Mouse (Mus musculus) A20 (cell line): ENCODE data around the gene Galnt4.

Source experiments
- DNase-seq: peaks from one replicate; pipeline ENCODE4 v3.0.0-alpha.2; 2011; ENCODE audit warnings: low read depth, low spot score

The Galnt4 gene

DNA sequence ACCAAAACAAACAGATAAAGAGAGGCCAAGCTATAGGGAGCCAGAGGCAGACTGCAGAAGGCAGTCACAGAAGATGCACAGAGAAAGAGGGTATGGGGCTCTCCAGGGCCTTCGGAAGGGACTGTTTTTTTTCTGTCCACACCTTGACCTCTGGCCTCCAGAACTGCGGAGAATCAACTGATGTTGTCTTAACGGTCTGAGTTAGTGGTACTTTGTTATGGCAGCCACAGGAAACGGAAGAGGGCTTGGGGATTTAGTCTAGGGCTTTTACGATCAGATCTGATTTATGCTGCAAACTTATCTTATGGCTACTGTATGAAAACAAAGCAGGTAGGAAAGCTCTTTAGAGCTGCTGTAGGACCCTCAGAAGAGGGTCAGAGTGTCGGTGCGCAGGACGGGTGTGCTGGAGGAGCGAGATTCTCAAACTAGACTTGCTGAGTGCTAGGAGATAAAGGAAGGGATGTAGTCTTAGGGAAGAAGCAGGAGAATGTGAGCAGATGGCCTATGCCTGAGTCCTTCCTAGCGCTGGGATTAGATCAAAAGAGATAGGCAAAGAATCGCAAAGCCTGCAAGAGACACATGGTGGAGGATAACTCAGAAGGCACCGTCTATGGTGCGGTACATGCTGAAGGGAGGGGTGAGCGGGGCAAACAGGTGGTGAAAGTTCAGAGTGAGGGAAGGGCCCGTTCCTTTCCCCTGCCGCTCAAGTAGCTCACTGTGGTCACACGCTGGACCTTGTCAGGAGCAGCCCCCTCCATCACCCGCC is 7.7 kb downstream of the Galnt4 start:
- DNase-seq, result no peak

DNA sequence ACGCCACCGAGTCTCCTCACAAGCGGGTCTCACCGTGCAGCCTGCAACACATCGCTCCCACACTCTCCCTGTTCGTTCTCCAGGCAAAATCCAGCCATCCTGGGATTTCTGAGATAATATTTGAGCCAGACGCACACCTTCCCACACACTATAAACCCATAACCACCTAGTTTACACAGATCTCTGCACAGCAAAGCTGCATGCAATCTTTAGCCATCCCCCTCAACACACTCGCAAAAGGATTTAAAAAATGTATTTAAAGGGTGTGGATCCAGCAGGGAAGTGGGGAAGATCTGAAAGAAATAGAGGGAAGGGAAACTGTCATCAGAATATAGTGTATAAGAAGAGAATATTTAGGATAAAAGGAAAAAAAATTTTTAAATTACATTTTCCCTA is 8.3 kb downstream of the Galnt4 start:
- no peak for DNase-seq

DNA sequence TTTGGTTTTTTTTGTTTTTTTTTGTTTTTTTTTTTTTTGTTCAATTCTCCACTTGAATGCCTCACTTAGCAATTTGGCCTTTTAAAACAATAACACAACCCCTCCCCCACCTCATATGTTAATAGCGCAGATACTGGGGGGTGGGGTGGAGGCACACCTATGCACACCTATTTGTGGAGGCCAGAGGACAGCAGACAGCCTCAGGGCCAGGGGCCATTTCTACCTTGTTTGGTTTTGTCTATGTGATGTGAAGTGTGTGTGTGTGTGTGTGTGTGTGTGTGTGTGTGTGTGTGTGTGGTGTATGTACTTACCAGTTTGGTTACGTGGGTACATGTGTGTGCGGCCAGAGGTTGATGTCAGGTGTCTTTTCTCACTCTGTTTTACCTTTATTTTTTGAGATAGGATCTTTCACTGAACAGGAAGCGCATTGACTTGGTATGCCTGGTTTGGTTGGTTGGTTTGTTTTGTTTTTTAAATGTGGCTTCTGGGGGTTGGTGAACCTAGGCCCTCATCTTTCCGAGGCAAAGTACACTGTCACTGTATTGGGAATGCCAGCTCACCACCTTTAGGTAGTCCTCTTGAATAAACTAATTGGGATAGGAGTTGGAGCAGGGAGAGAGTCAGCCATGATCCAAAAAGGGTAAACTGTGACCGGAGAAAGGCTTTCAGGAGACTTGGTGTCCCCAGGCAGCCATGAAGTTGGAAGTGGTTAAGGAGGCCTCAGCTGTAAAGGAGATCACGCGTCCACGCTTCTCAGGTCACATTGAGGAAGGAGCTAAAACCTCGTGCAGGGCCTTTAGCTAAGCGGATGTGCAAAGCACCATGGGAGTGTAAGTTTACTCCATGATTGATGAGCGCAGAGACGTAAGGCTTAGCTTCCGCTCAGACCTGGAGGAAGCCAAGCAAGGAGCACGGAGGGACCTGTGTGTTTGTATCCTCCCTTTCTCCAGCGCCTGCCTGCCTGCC is 9.0 kb downstream of the Galnt4 start:
- DNase-seq, result no peak

DNA sequence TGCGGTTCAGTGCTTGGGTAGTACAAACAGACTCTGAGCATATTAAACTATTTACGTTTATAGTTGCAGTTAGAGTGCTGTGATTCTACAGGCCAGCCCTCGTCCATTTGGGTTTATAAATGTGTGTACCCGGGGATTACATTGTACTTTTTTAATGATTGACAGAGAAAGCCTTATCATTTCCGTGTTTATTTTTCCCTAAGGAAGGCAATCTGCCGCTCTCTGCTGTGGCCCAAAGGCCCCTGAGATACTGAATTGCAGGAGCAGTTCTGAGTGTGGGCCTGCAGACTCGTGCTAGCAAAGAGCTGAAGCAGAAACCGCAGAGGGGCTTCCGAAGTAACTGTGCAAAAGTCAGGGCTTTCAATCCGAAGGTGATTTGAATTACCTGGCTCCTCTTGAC is 9.9 kb downstream of the Galnt4 start:
- DNase-seq, result no peak

DNA sequence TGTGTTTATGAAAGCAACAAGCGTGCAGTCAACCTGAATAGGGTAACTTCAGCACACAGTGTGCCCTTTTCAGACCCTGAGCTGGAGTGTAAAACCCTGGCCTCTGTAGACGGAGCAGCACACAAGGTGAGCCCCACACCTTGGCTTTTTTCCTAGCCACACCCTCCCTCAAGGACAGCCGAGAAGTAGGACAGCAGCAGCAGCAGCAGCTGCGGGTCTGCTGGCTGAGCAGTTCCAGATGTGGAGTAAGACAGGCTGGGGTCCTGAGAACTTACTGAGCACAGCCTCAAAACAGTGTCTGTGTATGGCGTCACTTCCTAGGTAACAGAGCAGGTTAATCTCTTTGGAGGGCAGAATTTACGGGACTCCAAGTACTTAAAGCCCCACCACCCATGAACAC is 10.7 kb downstream of the Galnt4 start:
- no peak for DNase-seq

DNA sequence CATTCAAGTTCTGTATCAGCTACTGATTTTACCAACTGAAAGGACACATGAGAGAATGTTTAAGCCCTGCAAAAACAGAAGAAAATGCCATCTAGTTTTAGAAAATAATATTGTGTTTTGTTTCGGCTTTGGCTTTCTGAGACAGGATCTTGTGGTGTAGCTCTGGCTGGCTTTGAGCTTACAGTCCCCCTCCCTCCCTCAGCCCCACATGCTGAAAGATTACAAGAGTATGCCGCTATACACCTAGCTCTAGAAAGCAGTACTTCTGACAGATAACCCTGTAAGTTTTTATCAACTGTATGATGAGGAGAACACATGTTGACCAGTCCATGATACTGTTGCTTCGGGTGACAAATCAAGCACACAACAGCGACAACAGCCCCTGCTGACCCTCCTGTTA is 11.5 kb downstream of the Galnt4 start:
- no peak for DNase-seq

DNA sequence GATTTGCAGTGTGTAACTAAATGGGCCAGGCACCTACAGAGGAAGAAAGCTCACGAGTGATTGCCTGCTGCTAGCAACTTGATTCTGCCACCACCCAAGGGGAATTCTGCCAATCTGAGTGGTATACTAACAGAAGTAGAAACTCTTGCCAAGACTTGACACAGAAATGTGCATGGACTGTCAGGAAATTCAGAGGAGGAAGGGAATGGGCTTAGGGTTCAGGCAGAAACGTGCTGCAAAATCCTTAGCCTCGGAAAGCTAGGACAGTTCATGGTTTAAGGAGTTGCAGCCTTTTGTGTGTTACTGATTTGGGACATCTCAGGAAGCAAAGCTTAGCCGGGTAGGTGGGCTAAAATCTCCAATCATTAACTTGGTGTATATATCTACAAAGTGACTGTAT is 18.3 kb downstream of the Galnt4 start, which contains the start of gene Phxr2:
Phxr2 (minus strand) TSS at position 101 of the 400 bp plus-strand sequence.
- no peak for DNase-seq

DNA sequence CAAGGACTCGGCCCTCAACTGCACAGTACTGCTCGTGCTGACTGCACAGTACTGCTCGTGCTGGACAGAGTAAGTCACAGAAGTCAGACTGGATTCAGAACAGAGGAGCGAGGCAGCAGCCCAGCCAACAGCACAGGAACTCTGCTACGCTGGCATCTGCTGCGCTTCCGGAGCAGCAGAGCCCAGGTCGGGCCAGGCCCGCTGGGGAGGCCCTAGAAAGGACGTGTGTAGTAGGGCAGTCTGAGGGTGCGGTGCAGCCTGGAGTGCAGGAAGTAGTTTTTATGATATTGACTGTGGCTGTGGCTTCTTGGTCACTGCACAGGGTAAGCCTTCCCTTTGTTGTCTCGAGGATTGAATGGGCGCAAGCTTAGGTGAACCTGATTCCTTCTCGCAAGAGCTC is 19.0 kb downstream of the Galnt4 start:
- no peak for DNase-seq

DNA sequence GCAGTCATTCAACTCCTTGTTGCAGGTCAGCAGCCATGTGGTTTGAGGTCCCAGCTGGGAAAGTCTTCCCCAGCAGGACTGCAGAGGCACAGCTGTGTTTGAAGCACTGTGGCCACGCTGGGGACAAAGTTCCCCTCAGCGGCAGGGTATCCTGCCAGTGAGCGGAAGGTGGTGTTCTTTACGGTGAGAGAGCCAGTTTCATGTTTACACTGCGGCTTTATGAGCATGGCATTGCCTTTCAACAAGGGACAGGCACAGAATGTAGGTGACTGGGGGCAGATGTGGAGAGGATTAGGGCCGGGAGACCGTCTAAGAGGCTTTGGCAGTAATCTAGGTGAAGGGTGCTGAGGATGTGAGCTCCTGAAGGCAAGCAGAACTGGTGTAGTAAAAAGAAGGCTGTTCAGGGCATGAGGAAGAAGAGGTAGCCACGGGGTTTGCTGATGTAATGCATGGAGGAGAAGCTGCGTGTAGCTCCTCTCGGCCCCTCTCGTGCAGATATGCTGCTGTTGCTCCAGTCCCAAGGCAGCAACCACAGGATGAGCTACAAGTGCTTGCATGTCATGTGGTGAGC is 19.8 kb downstream of the Galnt4 start:
- DNase-seq, result no peak

DNA sequence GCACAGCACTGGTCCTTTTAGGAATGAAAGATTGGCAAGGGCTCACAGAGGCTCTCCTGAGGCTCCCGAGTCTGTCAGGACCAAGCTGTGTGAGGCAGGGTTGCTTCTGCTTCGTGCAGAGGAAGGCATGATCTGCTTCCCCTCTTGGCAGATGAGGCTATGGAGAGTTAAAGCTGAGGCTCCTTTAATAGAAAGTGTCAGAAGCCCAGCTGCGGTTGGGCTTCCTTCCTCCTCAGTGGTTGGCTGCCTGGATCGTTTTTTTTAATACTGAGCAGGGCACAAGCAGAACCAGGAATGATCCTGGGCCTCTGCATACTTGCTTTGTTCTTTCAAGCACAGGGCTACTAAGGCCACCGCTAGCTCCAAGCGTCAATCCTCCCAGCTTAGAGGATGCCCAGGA is 22.7 kb downstream of the Galnt4 start:
- no peak for DNase-seq

DNA sequence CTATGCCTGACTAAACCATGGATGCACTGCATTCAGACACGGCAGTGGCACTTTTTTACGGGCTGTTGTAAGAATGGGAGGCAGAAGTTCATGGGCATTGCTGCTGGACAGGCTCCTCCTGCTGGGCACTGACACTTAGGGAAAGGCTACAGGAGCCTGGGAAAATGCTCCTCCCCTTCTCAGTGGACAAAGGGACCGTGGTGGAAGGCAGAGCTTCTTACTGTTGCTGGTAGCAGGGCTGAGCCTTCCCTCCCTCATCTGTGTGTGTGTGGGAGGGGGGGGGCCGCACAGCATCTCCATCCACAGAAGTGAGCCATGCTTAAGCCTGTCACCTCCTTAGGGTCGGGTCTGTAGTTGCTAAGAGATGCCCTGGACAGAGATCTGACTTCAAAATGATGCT is 23.3 kb downstream of the Galnt4 start:
- DNase-seq, result no peak

DNA sequence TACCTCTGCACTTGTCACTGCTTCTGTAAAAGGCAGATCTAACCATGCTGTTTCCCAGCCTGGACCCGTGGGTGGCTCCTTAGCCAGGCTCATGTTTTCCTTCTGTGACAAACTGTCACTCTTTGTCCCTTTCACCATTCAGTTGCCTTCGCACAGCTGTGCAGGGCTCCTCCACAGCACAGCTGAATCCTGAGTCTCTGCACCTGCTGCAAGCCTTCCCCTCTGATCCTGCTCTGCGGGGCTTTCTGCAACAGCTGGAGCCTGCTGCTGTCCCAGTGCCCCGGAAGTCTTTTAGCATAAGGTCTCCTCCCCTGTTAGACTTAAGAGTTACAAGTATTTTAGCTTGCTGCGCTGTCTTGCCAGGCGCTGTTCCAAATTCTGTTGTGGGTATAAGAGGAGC is 24.2 kb downstream of the Galnt4 start:
- no peak for DNase-seq

DNA sequence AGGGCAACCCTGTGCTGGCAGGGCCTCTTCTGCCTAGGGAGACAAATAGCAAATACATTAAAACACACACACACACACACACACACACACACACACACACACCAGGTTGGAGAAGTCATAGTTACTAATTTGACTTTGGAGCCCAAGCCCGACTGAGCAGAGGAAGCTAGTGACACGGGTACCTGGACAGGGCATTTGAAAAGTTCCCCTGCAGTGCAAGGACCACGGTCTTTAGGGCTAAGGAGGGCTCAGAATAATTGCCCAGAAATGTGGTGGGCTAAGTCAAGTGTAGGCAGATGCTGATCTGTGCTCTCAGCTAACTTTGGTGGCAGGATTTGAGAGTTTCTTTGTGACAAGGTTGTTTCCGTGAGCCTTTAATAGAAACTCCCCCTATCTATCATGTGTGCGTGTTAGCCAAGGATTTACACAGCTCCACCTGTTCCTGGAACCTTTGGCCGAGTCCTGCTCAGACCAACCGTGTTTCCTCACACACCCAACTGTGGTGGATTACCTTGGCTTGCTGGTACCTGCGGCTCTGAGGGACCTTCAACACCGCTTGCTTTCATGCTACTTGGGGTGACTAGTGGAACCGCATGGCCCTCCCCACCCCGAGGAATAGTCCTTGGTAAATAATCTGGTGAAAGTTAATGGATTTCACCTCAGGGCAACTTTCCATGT is 24.8 kb downstream of the Galnt4 start:
- no peak for DNase-seq

DNA sequence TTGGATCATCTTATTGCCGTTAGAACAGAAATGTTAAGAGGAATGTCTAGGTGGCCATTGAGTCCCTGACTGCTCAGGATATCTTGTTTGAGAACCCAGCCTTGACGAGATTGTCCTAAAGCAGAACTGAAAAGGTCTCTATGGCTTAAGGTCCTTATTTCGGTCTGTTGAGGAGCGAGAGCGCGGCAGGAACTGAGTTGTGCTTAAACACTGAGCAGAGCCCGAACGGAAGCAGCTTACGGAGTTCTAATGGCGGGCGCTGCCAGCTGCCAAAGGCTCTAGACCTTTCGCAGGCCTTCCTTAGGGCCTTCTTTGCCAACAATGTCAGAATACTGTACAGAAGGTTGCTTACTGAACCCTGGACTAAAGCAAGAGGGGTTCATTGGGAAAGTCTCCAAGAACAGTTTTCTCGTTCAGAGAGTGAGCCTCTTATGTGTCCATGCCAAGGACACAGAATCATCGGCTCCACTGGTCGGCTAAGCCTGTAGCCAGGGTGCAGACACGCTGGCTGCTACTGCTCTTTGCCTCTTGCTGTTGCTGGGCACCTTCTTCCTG is 25.4 kb downstream of the Galnt4 start:
- DNase-seq, result no peak

DNA sequence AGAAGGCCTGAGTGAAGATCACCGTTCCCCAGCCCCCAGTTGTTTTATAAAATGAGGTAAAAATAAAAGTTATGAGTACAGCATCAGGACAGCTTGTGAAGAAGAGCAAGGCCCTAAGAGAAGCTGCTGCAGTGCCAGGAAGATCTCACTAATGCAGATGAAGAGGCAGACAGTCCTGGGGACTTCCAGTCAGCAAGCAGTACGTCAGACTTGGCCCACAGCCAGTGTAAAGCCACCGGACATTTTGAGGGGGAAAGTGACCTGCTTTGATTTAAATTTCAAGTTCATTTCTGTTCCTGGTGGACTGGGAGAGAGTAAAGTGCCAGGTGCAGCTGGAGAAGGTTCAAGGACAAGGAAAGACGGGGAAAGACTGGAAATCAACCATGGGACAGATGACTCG is 28.4 kb downstream of the Galnt4 start:
- DNase-seq, result no peak

DNA sequence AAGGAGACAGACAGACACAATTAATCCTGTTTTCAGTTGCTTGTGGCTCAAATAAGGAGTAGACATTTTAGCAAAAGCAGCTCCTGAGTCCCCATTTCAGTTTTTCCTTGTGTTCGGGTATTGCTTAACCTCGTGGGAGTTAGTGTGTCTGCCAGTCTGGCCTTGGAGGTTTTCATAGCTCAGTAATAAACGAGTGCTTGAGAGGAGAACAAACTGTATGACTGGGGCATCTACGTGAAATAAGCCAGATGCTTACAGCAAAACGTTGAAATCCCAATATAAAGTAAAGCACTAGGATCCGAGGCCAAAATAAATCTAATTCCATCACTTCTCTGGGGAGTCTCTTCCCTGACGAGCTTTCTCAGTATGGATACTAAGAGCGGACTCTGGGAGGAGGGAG is 37.7 kb downstream of the Galnt4 start:
- DNase-seq, result no peak

DNA sequence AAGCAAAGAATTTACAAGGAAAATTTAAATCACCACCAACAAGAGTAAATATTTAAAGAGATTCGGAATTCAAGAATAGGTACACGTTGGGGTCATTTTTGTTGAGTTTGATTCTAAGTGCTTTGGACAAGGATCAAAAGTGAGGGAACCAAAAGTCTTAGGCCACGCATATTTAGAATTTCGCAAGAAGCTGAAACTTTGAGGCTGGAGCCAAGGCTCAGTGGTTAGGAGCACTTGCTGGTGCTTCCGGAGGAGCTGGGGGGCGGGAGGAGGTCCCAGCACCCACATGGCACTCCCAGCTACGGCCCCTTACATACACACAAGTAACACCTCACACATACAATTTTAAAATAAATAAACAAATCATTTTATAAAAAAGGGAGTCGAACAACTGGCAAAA is 38.6 kb downstream of the Galnt4 start:
- no peak for DNase-seq

DNA sequence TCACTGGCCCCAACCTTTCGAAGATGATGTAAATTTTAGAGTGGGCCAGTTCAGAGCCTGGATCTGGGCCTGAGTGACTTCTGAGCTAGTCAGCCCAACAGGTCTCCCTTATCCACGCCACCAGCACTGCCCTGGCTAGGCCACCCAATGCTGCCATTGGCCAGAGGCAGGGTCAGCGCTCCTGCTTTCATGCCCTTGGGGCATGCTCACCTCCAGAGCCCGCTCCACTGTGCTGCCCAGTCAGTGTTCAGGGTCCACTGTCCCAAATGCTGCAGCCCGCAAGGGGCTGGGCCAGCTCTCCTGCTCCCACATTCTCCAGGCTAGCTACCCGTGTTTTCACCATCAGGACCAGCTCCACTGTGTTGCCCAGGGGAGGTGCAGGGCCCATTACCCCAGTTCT is 42.1 kb downstream of the Galnt4 start:
- no peak for DNase-seq

DNA sequence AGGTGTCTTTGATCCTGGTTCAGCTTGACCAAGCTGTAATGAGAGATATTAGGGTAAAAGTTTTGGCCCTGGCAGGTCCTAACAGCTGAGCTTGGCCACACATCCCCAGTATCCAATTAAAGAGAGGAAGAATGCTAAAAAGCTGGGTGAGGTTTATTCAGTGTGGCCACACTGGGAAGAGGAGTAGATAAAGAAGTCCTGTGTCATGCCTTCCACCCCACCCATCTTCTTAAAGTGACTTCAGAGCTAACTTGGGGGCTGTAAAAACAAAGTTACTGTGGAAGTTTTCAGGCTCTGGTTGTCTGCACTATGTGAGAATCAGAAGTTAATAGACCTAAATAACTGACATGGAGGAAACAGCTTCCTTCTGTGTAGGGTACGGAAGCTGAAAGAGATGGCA is 43.6 kb downstream of the Galnt4 start:
- no peak for DNase-seq

DNA sequence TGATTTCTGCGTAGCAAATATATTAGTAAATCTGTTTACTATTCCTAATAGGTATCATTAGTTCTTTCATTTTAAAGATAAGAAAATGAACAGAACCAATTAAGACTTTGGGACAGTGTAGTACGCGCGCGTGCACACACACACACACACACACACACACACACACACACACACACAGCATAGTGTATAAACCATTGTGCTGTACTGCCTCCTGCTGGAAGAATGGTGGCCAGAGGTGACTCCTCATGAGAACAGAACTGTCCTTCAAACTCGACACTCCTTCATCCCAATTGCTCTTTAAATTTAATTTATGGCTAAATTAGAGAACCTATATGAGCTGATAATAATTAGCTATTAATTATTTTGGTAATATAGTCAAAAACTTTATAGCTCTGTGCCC is 44.1 kb downstream of the Galnt4 start:
- peak; percentile 24 for DNase-seq

DNA sequence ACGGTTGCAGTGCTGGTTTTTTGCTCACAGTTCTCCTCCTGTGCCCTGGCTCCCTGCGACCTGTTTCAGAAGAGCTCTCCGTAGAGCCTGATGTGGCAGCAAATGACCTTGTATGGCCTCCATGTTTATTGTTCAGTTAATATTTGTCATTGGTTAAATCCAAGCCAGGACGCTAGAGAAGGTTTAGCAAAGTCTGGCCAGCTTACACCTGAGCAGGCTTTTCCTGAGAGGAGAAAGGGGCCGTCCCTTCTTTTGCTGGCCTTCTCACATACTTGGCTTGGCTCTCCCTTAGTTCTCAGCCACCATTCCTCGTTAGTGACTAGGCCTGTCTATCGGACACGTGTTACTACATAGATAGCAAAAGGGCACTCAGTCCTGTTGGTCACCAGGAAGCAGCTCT is 46.7 kb downstream of the Galnt4 start:
- no peak for DNase-seq

DNA sequence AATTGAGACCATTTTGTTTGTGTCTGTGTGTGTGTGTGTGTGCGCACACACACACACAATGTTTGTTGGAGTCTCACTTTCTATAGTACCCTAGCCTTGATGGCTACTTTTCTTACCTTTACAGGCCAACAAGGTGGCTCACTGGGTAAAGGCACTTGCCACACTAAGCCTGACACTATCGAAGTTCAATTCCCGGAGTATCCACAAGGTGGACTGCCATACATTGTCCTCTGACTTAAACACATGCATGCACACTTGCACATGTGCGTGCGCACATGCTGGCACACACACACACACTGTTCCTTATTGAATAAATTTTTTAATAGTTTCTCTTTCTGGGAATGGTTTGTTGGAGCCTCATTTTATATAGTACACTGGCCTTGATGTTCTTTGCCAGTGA is 48.8 kb downstream of the Galnt4 start:
- peak; percentile 10 for DNase-seq
